Mouse (Mus musculus): Measurements from ENCODE around the gene Cdhr4.

The Cdhr4 gene

GRCm38 (mm10) chr9:107975399-107976386 is 16.6 kb upstream of the Cdhr4 start, which contains the start of gene Uba7:
Gene Uba7, plus strand, starts transcription at chr9:107975505.
- DNase-seq (ENCODE audit: extremely low spot score): no peak

GRCm38 (mm10) chr9:107978815-107979214 is 13.5 kb upstream of the Cdhr4 start:
- no peak for DNase-seq (ENCODE audit: extremely low spot score)

GRCm38 (mm10) chr9:107981684-107982605 is 10.4 kb upstream of the Cdhr4 start:
- peak; percentile 74 for DNase-seq (ENCODE audit: extremely low spot score)

DNA sequence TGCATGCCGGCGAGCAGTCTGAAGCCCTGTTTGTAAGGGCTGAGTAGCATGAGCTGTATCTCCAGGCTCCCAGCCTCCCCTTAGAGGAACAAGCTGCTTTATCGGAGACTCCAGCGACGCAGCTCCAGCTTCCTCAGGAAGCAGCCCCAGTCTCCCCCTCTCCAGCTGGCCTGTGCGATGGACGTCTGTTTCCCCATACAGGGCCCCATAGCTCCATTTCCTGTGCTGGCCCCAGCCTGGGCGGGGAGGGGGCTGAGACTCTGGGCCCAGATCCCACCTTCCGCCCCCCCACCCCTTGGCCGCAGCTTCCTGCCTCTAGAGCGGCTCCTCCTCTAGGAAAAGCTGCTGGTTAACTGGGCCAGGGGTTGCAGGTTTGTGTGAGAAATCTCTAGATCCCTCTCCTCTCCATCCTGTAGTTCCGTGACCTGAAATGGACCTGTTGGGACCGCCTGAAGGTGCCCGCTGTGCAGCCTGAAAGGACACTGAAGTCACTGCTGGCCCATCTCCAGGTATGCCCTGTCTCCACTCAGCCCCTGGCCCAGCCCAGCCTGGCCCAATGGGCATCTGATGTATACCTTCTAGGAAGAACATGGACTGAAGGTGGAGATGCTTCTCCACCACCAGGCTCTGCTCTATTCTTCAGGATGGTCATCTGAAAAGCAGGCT is 9.5 kb upstream of the Cdhr4 start, which contains the start of gene Gm20661:
Gene Gm20661 (plus strand): TSS at position 378 of the 666 bp plus-strand sequence.
- DNase-seq (ENCODE audit: extremely low spot score): peak; percentile 81

DNA sequence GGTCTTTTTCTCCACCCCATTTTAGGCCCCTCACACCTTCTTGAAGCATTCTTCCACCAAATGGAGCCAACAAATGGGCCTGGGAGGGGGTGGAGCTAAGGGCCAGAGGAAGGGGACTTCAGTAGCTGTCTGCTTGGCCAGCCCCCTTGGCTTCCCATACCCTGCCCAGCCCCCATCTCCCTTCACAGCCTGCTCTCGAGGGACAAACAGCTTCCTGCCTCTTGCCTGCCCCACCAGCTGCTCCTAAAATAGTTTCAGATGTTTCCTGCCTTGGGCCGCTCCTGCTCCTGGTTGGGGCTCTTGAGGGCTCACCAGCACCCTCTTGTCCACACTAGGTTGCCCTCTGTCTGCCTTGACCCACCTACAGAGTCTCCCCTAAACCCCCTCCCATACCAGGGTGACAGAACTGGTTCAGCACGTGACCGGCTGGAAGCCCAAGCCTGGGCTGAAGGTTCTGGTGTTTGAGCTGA is 8.8 kb upstream of the Cdhr4 start:
- peak; percentile 85 for DNase-seq (ENCODE audit: extremely low spot score)

- DNase-seq (ENCODE audit: extremely low spot score): no peak
Measured at GRCm38 (mm10) chr9:107984052-107984753, 8.1 kb upstream of the Cdhr4 start.

- DNase-seq (ENCODE audit: extremely low spot score): no peak
Measured at GRCm38 (mm10) chr9:107984754-107985055, 7.6 kb upstream of the Cdhr4 start.

DNA sequence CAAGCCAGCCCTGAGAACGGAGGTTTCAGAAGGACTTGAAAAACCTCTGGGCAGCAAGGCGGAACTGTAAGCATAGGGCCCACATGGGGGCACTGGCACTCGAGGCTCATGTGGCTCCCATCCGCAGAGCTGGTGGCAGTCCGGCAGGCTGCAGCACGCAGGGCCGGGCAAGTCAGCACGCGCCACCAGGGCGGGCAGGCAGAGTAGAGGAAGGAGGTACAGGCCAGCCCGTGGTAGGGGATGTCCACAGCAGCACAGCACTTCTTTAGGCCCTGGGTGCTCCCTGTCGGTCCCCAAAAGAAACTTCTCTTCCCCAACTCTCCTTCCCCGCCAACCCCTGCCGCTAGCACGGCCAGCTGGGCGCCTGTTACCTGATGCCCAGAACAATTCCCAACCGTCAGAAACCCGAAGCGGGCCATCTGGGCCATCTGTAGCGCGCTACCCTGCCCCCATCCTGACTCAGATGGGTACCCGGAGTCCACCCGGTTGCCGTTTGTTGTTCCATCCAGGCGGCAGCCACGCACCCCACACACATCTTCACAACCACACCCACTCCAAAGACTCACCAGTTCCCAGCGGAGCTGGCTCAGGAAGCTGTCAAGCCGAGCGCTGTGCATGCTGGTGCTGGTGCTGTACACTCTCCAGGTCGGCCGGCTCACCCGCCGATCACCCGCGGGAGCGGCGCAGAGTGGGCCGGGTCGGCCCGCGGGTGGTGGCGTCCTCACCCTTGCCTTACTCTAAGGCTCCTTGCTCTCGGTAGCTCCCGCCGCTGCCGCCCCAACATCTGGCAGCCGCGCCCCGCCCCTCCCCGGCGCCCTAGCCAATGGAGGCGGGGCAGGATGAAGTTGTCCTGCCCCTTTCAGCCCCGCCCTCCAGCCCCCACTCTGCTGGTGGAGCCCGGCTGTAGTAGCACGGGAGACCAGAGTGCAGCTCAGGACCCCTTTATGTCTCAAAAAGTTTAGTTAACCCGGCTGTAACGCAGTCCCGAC is 6.9 kb upstream of the Cdhr4 start, which contains the start of gene Inka1:
Gene Inka1 (minus strand): TSS at position 749 of the 989 bp plus-strand sequence.
- DNase-seq (ENCODE audit: extremely low spot score): peak; percentile 90

- peak; percentile 89 for DNase-seq (ENCODE audit: extremely low spot score)
Measured at GRCm38 (mm10) chr9:107986376-107986775, 5.9 kb upstream of the Cdhr4 start.

- DNase-seq (ENCODE audit: extremely low spot score): no peak
Measured at GRCm38 (mm10) chr9:107987950-107988349, 4.3 kb upstream of the Cdhr4 start.

DNA sequence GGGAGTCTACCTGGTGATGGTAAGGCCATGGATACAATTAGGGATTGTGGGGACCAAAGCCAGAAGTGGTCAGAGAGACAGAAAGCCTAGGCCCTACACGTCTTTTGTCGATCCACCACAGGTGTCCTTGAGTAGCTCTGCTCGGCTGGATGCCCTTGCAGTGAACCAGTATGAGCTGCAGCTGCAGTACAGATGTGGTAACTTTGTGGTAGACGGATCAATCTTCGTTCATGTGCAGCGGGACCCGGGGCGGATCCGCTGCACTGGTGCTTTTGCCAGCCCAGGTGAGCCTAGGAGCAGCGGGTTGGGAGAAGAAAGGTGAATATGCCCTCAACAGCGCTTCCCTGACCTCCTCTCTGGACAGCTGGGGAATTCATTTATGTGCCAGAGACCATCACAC is 716 bp downstream of the Cdhr4 start:
- no peak for DNase-seq (ENCODE audit: extremely low spot score)

DNA sequence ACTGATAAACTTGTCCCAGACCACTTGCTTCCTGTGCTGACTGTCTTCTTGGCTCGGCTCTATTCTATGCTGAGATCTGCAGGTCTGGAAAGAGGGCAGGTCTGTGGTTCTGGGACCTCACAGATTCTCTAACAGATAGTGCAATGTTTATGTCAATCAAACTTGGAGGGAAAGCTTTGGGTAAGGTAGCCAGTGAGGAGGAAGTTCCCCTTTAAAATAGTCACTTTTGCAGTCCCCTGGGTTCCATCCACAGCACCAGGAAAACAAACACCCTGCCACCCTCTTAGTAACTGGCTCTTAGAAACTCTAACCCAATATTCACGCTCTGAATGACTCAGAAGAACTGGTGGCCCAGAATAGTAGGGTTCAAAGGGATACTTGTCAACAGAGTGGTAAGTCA is 2.2 kb downstream of the Cdhr4 start:
- DNase-seq (ENCODE audit: extremely low spot score): no peak

- no peak for DNase-seq (ENCODE audit: extremely low spot score)
Measured at GRCm38 (mm10) chr9:107995513-107995912, 3.2 kb downstream of the Cdhr4 start.

DNA sequence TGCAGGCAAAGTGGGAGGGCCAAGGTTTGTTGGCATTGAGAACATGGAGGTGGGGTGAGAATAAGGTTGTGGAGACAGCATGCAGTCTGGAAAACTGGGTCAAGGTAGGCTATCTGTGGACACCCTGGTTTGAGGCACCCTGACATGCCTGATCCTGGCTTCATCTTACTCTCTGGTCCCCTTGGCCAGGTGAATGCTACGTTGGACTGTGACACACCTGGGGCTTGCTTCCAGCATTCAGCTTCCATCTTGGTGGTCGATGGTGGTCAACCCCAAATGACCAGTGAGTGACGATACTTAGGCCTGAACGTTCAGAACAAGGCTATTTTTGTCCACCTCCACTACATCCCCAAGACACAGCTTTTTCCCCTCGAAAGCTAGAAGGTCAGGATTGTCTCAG is 3.8 kb downstream of the Cdhr4 start, which contains the start of gene Gm20662:
Gene Gm20662 (plus strand): TSS at position 301 of the 400 bp plus-strand sequence.
- no peak for DNase-seq (ENCODE audit: extremely low spot score)

- peak; percentile 99 for DNase-seq (ENCODE audit: extremely low spot score)
Measured at GRCm38 (mm10) chr9:108001922-108002770, 9.8 kb downstream of the Cdhr4 start, which contains the start of gene Ip6k1. Gene Ip6k1, plus strand, starts transcription at chr9:108002501.

- no peak for DNase-seq (ENCODE audit: extremely low spot score)
Measured at GRCm38 (mm10) chr9:108002778-108003530, 10.7 kb downstream of the Cdhr4 start.

- DNase-seq (ENCODE audit: extremely low spot score): peak; percentile 12
Measured at GRCm38 (mm10) chr9:108003531-108003890, 11.2 kb downstream of the Cdhr4 start.

DNA sequence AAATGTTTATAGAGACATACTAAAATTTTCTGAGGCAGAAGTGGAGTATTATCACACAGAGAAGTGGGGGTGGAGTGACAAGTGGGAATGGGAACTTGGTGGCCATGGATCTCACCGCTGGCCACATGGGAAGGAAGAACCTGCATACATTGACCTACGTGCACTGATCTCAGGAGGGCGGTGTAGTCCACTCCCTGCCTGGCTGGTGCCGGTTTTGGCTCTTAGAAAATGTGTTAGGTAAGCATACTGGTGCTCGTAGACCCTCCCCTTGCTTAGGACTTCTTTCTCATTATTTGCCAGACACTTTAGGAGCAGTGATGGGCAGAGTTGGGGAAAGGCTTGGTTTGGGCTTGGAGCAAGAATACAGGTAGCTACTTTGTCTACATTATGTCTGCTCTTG is 15.7 kb downstream of the Cdhr4 start:
- no peak for DNase-seq (ENCODE audit: extremely low spot score)
